Mouse (Mus musculus) forebrain, embryonic 15.5 days (tissue): ENCODE results near the gene Lypd6b. TPM values are rescaled to one million over a fixed set of nuclear protein-coding genes. Genes with fewer than 3 reads are reported as not detected.

Source experiments
- ATAC-seq: fragments of 200-750 bp; cut with Nextera tagmentation; replicated peaks from 2 replicates; pipeline ENCODE4 v1.8.0; 2017; ENCODE audit warnings: mild to moderate bottlenecking, moderate TSS enrichment, moderate library complexity
- H3K27ac ChIP-seq: fragments of 300-500 bp; sonication (generic); replicated peaks from 2 replicates; pipeline ENCODE4 v1.5.1; 2015; ENCODE audit warnings: mild to moderate bottlenecking, inconsistent platforms
- H3K27me3 ChIP-seq: fragments of 300-500 bp; sonication (generic); 2 replicates; pipeline ENCODE4 v1.6.1; 2015; ENCODE audit warnings: inconsistent platforms
- H3K36me3 ChIP-seq: fragments of 300-500 bp; sonication (generic); 2 replicates; pipeline ENCODE4 v1.6.1; 2015; ENCODE audit warnings: mild to moderate bottlenecking, inconsistent platforms
- H3K4me1 ChIP-seq: fragments of 300-500 bp; sonication (generic); 2 replicates; pipeline ENCODE4 v1.6.1; 2015; ENCODE audit warnings: inconsistent platforms
- H3K4me2 ChIP-seq: fragments of 300-500 bp; sonication (generic); replicated peaks from 2 replicates; pipeline ENCODE4 v1.6.1; 2015; ENCODE audit warnings: mild to moderate bottlenecking, inconsistent platforms
- H3K4me3 ChIP-seq: fragments of 300-500 bp; sonication (generic); 2 replicates; pipeline ENCODE4 v1.5.1; 2015; ENCODE audit warnings: mild to moderate bottlenecking, inconsistent platforms
- H3K9ac ChIP-seq: fragments of 300-500 bp; sonication (generic); replicated peaks from 2 replicates; pipeline ENCODE4 v1.6.1; 2015; ENCODE audit warnings: mild to moderate bottlenecking, inconsistent platforms
- H3K9me3 ChIP-seq: fragments of 300-500 bp; sonication (generic); 2 replicates; pipeline ENCODE4 v1.6.1; 2016; ENCODE audit warnings: inconsistent platforms
- WGBS: fragments of 180-500 bp; shearing (Covaris S2); methylation state at CpG from one replicate; pipeline ENCODE4 v1.1.7; 2015; ENCODE audit warnings: mixed read lengths; 5-methylcytosine and 5-hydroxymethylcytosine counted together
- polyA plus RNA-seq: library from polyadenylated mRNA; unstranded; fragments of >200 nt; fragmentation: Nextera tagmentation; extraction: Ambion mirVana; gene quantifications from 2 replicates; pipeline ENCODE4 v1.2.1, GENCODE M21; 2015

The Lypd6b gene
- polyA plus RNA-seq, 1 experiment from 2014 or later, result 11.3 TPM

GRCm38 (mm10) chr2:49773194-49773931, 14.1 kb upstream of the Lypd6b start:
- Histone ChIP-seq H3K9ac (no peak overlapping the region), H3K4me2 (no peak overlapping the region), H3K36me3 (peaks cover 39% of the 10 kb centered on the region), H3K27me3 (no peaks in the 10 kb centered on the region), H3K9me3 (no peaks in the 10 kb centered on the region), H3K27ac (no peak overlapping the region), H3K4me3 (no peak overlapping the region), H3K4me1 (no peaks in the 10 kb centered on the region)
- WGBS, result 71% methylated on average over 10 of the region's 10 CpGs
- ATAC-seq, result no peak

GRCm38 (mm10) chr2:49774180-49774579, 13.3 kb upstream of the Lypd6b start:
- H3K27me3 ChIP-seq, result no peaks in the 10 kb centered on the region

DNA sequence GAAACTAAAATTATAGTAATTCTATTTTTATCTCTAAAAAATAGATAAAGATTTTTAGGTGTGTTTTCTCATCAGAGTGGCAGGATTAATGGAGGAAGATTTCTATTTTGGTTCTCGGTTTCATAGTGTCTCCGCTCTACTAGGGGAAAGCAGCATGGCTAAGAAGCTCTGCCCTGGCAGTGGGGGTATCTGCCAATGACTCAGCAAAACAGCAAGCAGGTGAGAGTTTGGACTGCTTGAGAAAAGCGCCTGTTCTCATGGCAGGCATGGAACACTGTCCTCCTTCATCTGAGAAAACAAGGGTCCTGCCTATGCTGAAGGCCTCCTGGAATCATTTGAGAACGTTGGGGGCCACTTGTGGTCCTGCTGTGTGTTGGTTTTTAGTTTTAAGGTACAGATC, 12.3 kb upstream of the Lypd6b start:
- Histone ChIP-seq H3K36me3 (peaks cover 23% of the 10 kb centered on the region), H3K27me3 (no peaks in the 10 kb centered on the region), H3K27ac (no peak overlapping the region), H3K4me3 (no peak overlapping the region), H3K4me1 (no peaks in the 10 kb centered on the region), H3K9ac (no peak overlapping the region), H3K9me3 (no peaks in the 10 kb centered on the region), H3K4me2 (no peak overlapping the region)
- ATAC-seq, result no peak
- WGBS, result 89% methylated on average over 4 of the region's 4 CpGs

More at GRCm38 (mm10) chr2:49774180-49774579, 13.3 kb upstream of the Lypd6b start:
- no peak overlapping the region for H3K27ac ChIP-seq
- no peak overlapping the region for H3K9ac ChIP-seq
- H3K4me1 ChIP-seq, result no peaks in the 10 kb centered on the region
- no peak for ATAC-seq
- H3K9me3 ChIP-seq, result no peaks in the 10 kb centered on the region
- peaks cover 31% of the 10 kb centered on the region for H3K36me3 ChIP-seq
- H3K4me2 ChIP-seq, result no peak overlapping the region
- no peak overlapping the region for H3K4me3 ChIP-seq

DNA sequence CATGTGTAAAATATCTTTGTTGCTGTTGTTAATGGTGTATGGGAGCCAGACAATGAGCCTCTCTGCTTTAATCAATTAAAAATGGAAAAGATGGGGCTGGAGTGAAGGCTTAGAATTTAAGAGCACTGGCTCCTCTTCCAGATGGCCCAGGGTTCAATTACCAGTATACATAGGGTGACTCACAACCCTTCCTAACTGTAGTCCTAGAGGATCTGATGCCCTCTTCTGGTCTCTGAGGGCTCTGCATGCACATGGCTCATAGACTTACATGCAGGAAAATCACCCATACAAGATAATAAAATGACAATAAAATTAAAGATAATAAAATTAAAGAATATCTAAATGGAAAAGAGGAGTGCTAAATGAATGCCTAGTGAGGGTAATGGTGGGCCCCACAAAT, 11.8 kb upstream of the Lypd6b start:
- Histone ChIP-seq H3K27me3 (no peaks in the 10 kb centered on the region), H3K4me2 (no peak overlapping the region), H3K4me3 (no peak overlapping the region), H3K36me3 (peaks cover 20% of the 10 kb centered on the region), H3K9me3 (no peaks in the 10 kb centered on the region), H3K9ac (no peak overlapping the region), H3K4me1 (no peaks in the 10 kb centered on the region), H3K27ac (no peak overlapping the region)
- no peak for ATAC-seq

- Histone ChIP-seq H3K27me3 (no peaks in the 10 kb centered on the region), H3K4me2 (no peak overlapping the region), H3K9ac (no peak overlapping the region), H3K4me3 (no peak overlapping the region), H3K27ac (peak overlapping the region; percentile 27; the same call in 1 of the 2 replicates), H3K4me1 (no peaks in the 10 kb centered on the region), H3K9me3 (no peaks in the 10 kb centered on the region), H3K36me3 (peaks cover 15% of the 10 kb centered on the region)
- peak; percentile 49; the same call in 1 of the 2 replicates for ATAC-seq
- 86% methylated on average over 4 of the region's 4 CpGs for WGBS
These were observed 11.1 kb upstream of the Lypd6b start for GRCm38 (mm10) chr2:49776407-49776806.

DNA sequence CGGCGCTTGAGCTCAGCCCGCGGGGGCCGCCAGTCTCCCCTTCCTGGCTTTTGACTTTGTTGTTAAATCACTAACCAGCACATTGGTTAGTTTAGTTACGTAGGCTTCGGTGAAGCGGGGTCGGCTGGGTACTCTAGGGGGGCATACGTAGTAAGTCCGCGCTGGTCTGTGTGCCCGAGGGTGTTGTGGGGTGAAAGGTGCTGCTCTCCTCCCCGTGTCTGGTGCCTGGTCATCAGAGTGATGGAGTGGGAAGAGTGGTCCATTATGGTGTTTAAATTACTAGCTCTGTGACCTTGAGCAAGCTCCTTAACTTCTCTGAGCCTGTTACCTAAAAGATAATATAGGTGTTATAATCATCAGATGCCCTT, 547 bp downstream of the Lypd6b start:
- Histone ChIP-seq H3K9me3 (no peaks in the 10 kb centered on the region), H3K36me3 (no peaks in the 10 kb centered on the region), H3K4me3 (peak overlapping the region; percentile 60), H3K27me3 (0 out of 2 replicates have a peak, but pooled peaks cover 3% of the 10 kb centered on the region), H3K4me1 (peaks cover 14% of the 10 kb centered on the region), H3K4me2 (peak overlapping the region; percentile 97), H3K27ac (no peak overlapping the region), H3K9ac (peak overlapping the region; percentile 62)
- peak; percentile 48 for ATAC-seq
- WGBS, result 1% methylated on average over 14 of the region's 14 CpGs

- Histone ChIP-seq H3K4me1 (peaks cover 14% of the 10 kb centered on the region), H3K36me3 (no peaks in the 10 kb centered on the region), H3K27me3 (0 out of 2 replicates have a peak, but pooled peaks cover 3% of the 10 kb centered on the region), H3K4me3 (no peak overlapping the region), H3K4me2 (peak overlapping the region; percentile 97), H3K9ac (no peak overlapping the region), H3K27ac (no peak overlapping the region), H3K9me3 (no peaks in the 10 kb centered on the region)
- ATAC-seq, result no peak; the same call in 1 of the 2 replicates
- 12% methylated on average over 3 of the region's 3 CpGs for WGBS
These were observed 1.2 kb downstream of the Lypd6b start for GRCm38 (mm10) chr2:49788643-49789042.

GRCm38 (mm10) chr2:49789078-49789477, 1.6 kb downstream of the Lypd6b start:
- H3K9me3 ChIP-seq, result no peaks in the 10 kb centered on the region
- no peak overlapping the region for H3K4me3 ChIP-seq
- 0 out of 2 replicates have a peak, but pooled peaks cover 3% of the 10 kb centered on the region for H3K27me3 ChIP-seq
- ATAC-seq, result no peak
- H3K9ac ChIP-seq, result no peak overlapping the region
- H3K4me2 ChIP-seq, result no peak overlapping the region
- 77% methylated on average over 6 of the region's 6 CpGs for WGBS
- H3K36me3 ChIP-seq, result no peaks in the 10 kb centered on the region
- peaks cover 14% of the 10 kb centered on the region for H3K4me1 ChIP-seq
- no peak overlapping the region for H3K27ac ChIP-seq

DNA sequence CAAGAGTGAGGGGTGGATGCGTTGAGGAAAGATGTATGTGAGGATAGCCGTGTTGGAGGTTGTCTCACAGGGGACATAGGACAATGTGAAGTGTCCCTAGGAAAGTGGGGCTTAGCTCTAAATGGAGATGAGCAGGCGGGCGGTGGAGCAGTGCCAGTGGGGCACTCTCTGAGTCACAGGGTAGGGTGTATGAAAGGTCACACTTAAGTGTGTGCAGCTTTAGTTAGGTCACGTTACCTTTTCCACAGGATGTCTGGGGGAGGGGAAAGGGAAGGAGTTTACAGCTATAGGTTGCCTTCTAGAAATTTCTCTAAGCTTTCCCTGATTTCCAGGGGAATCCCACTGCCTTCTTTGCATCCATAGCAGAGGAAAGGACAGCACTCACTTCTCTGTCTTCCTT, 2.0 kb downstream of the Lypd6b start:
- Histone ChIP-seq H3K4me2 (no peak overlapping the region), H3K27me3 (0 out of 2 replicates have a peak, but pooled peaks cover 3% of the 10 kb centered on the region), H3K4me3 (no peak overlapping the region), H3K36me3 (no peaks in the 10 kb centered on the region), H3K9ac (no peak overlapping the region), H3K9me3 (no peaks in the 10 kb centered on the region), H3K4me1 (peaks cover 14% of the 10 kb centered on the region), H3K27ac (no peak overlapping the region)
- no peak for ATAC-seq
- WGBS, result 76% methylated on average over 5 of the region's 5 CpGs

DNA sequence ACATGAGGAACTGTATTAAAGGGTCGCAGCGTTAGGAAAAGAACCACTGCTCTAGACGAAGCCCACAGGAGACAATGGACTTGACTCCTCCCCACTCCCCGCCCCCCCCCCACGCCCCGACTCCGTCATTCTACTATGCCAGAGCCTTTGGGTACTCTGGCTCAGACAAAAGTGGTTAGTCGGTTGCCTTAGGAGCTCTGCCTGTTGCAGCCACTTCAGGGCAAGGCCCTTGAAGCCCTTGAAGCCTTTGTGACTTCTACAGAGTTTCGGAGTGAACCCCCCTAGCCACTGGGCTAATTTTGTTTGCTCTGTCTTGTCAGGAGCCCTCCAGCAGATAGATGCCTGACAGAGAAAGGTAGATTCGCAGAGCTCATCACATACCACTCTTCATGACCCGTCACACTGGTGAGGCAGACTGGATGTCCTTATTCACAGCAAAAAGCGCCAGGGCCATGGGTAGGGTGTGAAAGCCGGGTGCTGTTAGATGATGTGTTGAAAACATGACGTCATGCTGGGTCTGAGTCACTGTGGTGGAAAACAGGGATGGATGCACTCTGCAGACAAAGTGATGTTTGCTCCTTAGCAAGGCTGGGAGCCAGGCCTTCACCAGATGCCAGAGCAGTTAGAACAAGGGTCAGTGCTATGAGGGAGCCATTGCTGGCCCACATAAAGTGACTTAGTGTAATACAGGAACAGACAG, 10.1 kb downstream of the Lypd6b start:
- no peaks in the 10 kb centered on the region for H3K9me3 ChIP-seq
- ATAC-seq, result no peak

GRCm38 (mm10) chr2:49804448-49804847, 17.0 kb downstream of the Lypd6b start:
- Histone ChIP-seq H3K9me3 (no peaks in the 10 kb centered on the region), H3K27ac (no peak overlapping the region)
- WGBS, result 83% methylated on average over 8 of the region's 8 CpGs

More for the DNA sequence above, 10.1 kb downstream of the Lypd6b start:
- H3K9ac ChIP-seq, result no peak overlapping the region
- no peak overlapping the region for H3K4me3 ChIP-seq
- 60% methylated on average over 14 of the region's 14 CpGs for whole genome bisulfite sequencing
- no peaks in the 10 kb centered on the region for H3K4me1 ChIP-seq
- no peak overlapping the region for H3K27ac ChIP-seq
- H3K27me3 ChIP-seq, result no peaks in the 10 kb centered on the region
- H3K36me3 ChIP-seq, result no peaks in the 10 kb centered on the region
- H3K4me2 ChIP-seq, result no peak overlapping the region

GRCm38 (mm10) chr2:49805736-49806371, 18.4 kb downstream of the Lypd6b start:
- no peaks in the 10 kb centered on the region for H3K27me3 ChIP-seq
- no peaks in the 10 kb centered on the region for H3K36me3 ChIP-seq
- no peak overlapping the region for H3K27ac ChIP-seq
- no peak overlapping the region for H3K9ac ChIP-seq
- H3K4me1 ChIP-seq, result no peaks in the 10 kb centered on the region
- 51% methylated on average over 11 of the region's 11 CpGs for WGBS
- H3K4me2 ChIP-seq, result no peak overlapping the region
- no peaks in the 10 kb centered on the region for H3K9me3 ChIP-seq
- no peak for ATAC-seq
- no peak overlapping the region for H3K4me3 ChIP-seq

More at GRCm38 (mm10) chr2:49804448-49804847, 17.0 kb downstream of the Lypd6b start:
- Histone ChIP-seq H3K36me3 (no peaks in the 10 kb centered on the region), H3K9ac (no peak overlapping the region), H3K4me2 (no peak overlapping the region), H3K27me3 (no peaks in the 10 kb centered on the region), H3K4me1 (no peaks in the 10 kb centered on the region), H3K4me3 (no peak overlapping the region)
- no peak for ATAC-seq
